Mouse (Mus musculus) CH12.LX (cell line): ENCODE measurements at regions not wholly inside any gene's neighbourhood (a gene's known extent, or its start where the extent isn't known, plus 50 kb on each side); places are given as distances from the start of the nearest gene placed in this dataset.

Experiments
- DNase-seq: peaks from one replicate; pipeline ENCODE4 v3.0.0-alpha.2; 2013; ENCODE audit errors: extremely low read depth
- H3K27ac ChIP-seq: 2 replicates; pipeline ENCODE4 v1.5.1; 2012; ENCODE audit warnings: low read depth, mild to moderate bottlenecking, control low read depth, moderate library complexity; ENCODE audit not compliant: insufficient read depth
- H3K27me3 ChIP-seq: replicated peaks from 2 replicates; pipeline ENCODE3; 2012; ENCODE audit warnings: inconsistent platforms
- H3K36me3 ChIP-seq, 2 experiments: replicated peaks in 1 of 2; 2 replicates each; pipeline versions ENCODE3 to v1.6.1; 2012; ENCODE audit warnings: inconsistent platforms in 1 of 2, low read length in 1 of 2, mild to moderate bottlenecking in 1 of 2, mixed read lengths in 1 of 2, moderate library complexity in 1 of 2; ENCODE audit not compliant: control insufficient read depth in 1 of 2, insufficient read depth in 1 of 2
- H3K4me1 ChIP-seq, 2 experiments: 2 replicates each; pipeline ENCODE4 v1.6.1; 2012; ENCODE audit warnings: inconsistent platforms in 1 of 2, moderate library complexity in 1 of 2; ENCODE audit not compliant: insufficient read depth in 2 of 2, control insufficient read depth in 1 of 2
- H3K4me2 ChIP-seq: 2 replicates; pipeline ENCODE4 v1.6.1; 2012; ENCODE audit warnings: low read depth, mild to moderate bottlenecking, control low read depth; ENCODE audit not compliant: poor library complexity, insufficient read depth, severe bottlenecking
- H3K4me3 ChIP-seq, 3 experiments: fragments of 150-350 bp in 1 of 3; sonication (generic) in 1 of 3; replicated peaks in 1 of 3; 2 replicates each; pipeline versions ENCODE3 to v1.5.1; 2011 to 2012; ENCODE audit warnings: low read depth in 2 of 3, low read length in 2 of 3, mild to moderate bottlenecking in 2 of 3, moderate library complexity in 2 of 3, control low read depth in 1 of 3, improper control_type of control experiment in 1 of 3, inconsistent platforms in 1 of 3, mixed read lengths in 1 of 3; ENCODE audit not compliant: poor library complexity in 1 of 3
- H3K79me2 ChIP-seq: replicated peaks from 2 replicates; pipeline ENCODE4 v1.6.1; 2012; ENCODE audit warnings: mild to moderate bottlenecking, moderate library complexity; ENCODE audit not compliant: control insufficient read depth, poor library complexity, insufficient read depth, severe bottlenecking; ENCODE audit errors: extremely low read depth
- H3K9ac ChIP-seq: 2 replicates; pipeline ENCODE4 v1.6.1; 2012; ENCODE audit warnings: low read depth, mild to moderate bottlenecking, control low read depth, moderate library complexity; ENCODE audit not compliant: insufficient read depth
- H3K9me3 ChIP-seq: replicated peaks from 2 replicates; pipeline ENCODE3; 2012; ENCODE audit warnings: low read length, inconsistent platforms, mixed read lengths
- BHLHE40 ChIP-seq: IDR thresholded peaks from 2 replicates; pipeline ENCODE4 v1.6.1; 2011; ENCODE audit warnings: mild to moderate bottlenecking, low read depth, low read length, improper control_type of control experiment
- CHD1 ChIP-seq: IDR thresholded peaks from 2 replicates; pipeline ENCODE4 v1.6.1; 2012; ENCODE audit warnings: low read depth, low read length, improper control_type of control experiment, inconsistent platforms
- CHD2 ChIP-seq: IDR thresholded peaks from 2 replicates; pipeline ENCODE4 v1.6.1; 2011; ENCODE audit warnings: low read length, improper control_type of control experiment
- ETS1 ChIP-seq: conservative IDR thresholded peaks from 2 replicates; pipeline ENCODE4 v1.6.1; 2012; ENCODE audit warnings: low read depth, mild to moderate bottlenecking, inconsistent platforms, low read length, improper control_type of control experiment, moderate library complexity
- IRF4 ChIP-seq: IDR thresholded peaks from 2 replicates; pipeline ENCODE4 v1.6.1; 2014; ENCODE audit warnings: low read depth, mild to moderate bottlenecking, inconsistent platforms, low read length, improper control_type of control experiment
- JUND ChIP-seq: conservative IDR thresholded peaks from 2 replicates; pipeline ENCODE4 v1.6.1; 2011; ENCODE audit warnings: low read depth, low read length, improper control_type of control experiment
- MXI1 ChIP-seq: IDR thresholded peaks from 2 replicates; pipeline ENCODE4 v1.6.1; 2011; ENCODE audit warnings: mild to moderate bottlenecking, low read depth, low read length, improper control_type of control experiment
- RCOR1 ChIP-seq: conservative IDR thresholded peaks from 2 replicates; pipeline ENCODE4 v1.6.1; 2012; ENCODE audit warnings: low read depth, mild to moderate bottlenecking, inconsistent platforms, low read length, improper control_type of control experiment
- SIN3A ChIP-seq: IDR thresholded peaks from 2 replicates; pipeline ENCODE4 v1.6.1; 2012; ENCODE audit warnings: low read length, improper control_type of control experiment, inconsistent platforms
- TCF12 ChIP-seq: IDR thresholded peaks from 2 replicates; pipeline ENCODE4 v1.6.1; 2014; ENCODE audit warnings: low read depth, mild to moderate bottlenecking, inconsistent platforms, low read length, improper control_type of control experiment
- USF2 ChIP-seq: conservative IDR thresholded peaks from 2 replicates; pipeline ENCODE4 v1.6.1; 2011; ENCODE audit warnings: low read depth, low read length, improper control_type of control experiment
- ZKSCAN1 ChIP-seq: IDR thresholded peaks from 2 replicates; pipeline ENCODE4 v1.6.1; 2012; ENCODE audit warnings: low read depth, inconsistent platforms, low read length, improper control_type of control experiment, borderline replicate concordance
- ZMIZ1 ChIP-seq: IDR thresholded peaks from 2 replicates; pipeline ENCODE4 v1.6.1; 2012; ENCODE audit warnings: low read depth, mild to moderate bottlenecking, inconsistent platforms, low read length, improper control_type of control experiment
- ZNF384 ChIP-seq: IDR thresholded peaks from 2 replicates; pipeline ENCODE4 v1.6.1; 2012; ENCODE audit warnings: low read depth, low read length, improper control_type of control experiment, inconsistent platforms
- dilution Hi-C: fragments of 300-500 bp; cut with MboI; formaldehyde crosslinking; loops from 2 replicates; pipeline ENCODE4 v1.14.3; 2020; ENCODE audit warnings: low sequenced_read_pairs; ENCODE audit not compliant: extremely low pct_unique_long_range_greater_than_20kb, extremely low pct_ligation_motif_present
- in situ Hi-C: fragments of 300-500 bp; cut with MboI; formaldehyde crosslinking; loops from 3 replicates; pipeline ENCODE4 v1.14.3; 2019; ENCODE audit warnings: low sequenced_read_pairs, low pct_ligation_motif_present, low pct_unique_long_range_greater_than_20kb, mixed read lengths

- H3K36me3 ChIP-seq = no peaks in the 10 kb centered on the region
- H3K27ac ChIP-seq = no peak overlapping the region
- no peak overlapping the region for H3K4me2 ChIP-seq
- dilution Hi-C loops = no loop called here
- no peaks in the 10 kb centered on the region for H3K9me3 ChIP-seq
- DNase-seq = no peak
- in situ Hi-C loops = no loop called here
- no peak overlapping the region for H3K4me3 ChIP-seq
- H3K9ac ChIP-seq = no peak overlapping the region
- no peaks in the 10 kb centered on the region for H3K4me1 ChIP-seq
- no peak for TF ChIP-seq ZMIZ1
- peaks cover 70% of the 10 kb centered on the region for H3K27me3 ChIP-seq
- no peaks in the 10 kb centered on the region for H3K79me2 ChIP-seq
Measured at GRCm38 (mm10) chr2:172729741-172730140, 180.3 kb downstream of the Tfap2c start.

DNA sequence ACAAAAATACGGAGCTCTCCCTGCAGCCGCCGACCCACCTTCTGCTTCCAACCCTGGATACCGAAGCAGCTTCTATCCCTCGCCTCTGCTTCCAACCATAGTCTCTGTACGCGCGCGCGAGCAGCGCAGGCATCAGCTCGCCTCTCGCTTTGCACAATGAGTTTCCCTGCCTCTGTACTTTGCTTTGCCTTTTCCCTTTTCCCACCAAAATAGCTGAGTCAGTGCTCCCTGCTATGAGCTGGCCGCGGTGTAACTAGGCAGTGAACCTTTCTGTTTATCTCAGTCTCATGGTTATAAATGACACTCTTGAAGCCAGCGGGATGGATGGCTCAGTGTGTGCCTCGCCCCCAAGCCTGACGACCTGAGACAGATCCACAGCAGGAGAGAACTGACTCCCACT is 182.0 kb downstream of the Tfap2c start:
- no peak overlapping the region for H3K4me3 ChIP-seq
- no peak overlapping the region for H3K4me2 ChIP-seq
- H3K4me1 ChIP-seq = no peaks in the 10 kb centered on the region
- no peak overlapping the region for H3K9ac ChIP-seq
- in situ Hi-C loops (no loop called here), dilution Hi-C loops (no loop called here)
- no peaks in the 10 kb centered on the region for H3K9me3 ChIP-seq
- DNase-seq = no peak
- H3K79me2 ChIP-seq = no peaks in the 10 kb centered on the region
- H3K36me3 ChIP-seq = no peaks in the 10 kb centered on the region
- H3K27ac ChIP-seq = no peak overlapping the region
- no peak for TF ChIP-seq MXI1
- no peak for TF ChIP-seq USF2
- TF ChIP-seq IRF4 = no peak
- TF ChIP-seq ETS1 = no peak
- no peak for TF ChIP-seq ZKSCAN1
- no peak for TF ChIP-seq BHLHE40
- no peak for TF ChIP-seq RCOR1
- no peak for TF ChIP-seq TCF12
- TF ChIP-seq SIN3A = no peak
- TF ChIP-seq CHD2 = no peak
- TF ChIP-seq CHD1 = no peak
- no peak for TF ChIP-seq JUND
- TF ChIP-seq ZNF384 = no peak
- TF ChIP-seq, all 38 proteins: peak for 0
- peaks cover 78% of the 10 kb centered on the region for H3K27me3 ChIP-seq
